Mouse (Mus musculus) midbrain, postnatal 0 days (tissue): ENCODE results near the gene Arhgap20. TPM values are rescaled to one million over a fixed set of nuclear protein-coding genes. Genes with fewer than 3 reads are reported as not detected.

Experiments used
- ATAC-seq: fragments of 200-750 bp; cut with Nextera tagmentation; 2 replicates; pipeline ENCODE4 v1.8.0; 2017; ENCODE audit warnings: moderate number of reproducible peaks, mild to moderate bottlenecking, moderate TSS enrichment, moderate library complexity; ENCODE audit not compliant: low FRiP score
- DNase-seq: peaks from one replicate; pipeline ENCODE4 v3.0.0-alpha.2; 2015; ENCODE audit warnings: low spot score
- H3K27ac ChIP-seq: fragments of 300-500 bp; sonication (generic); 2 replicates; pipeline ENCODE4 v1.5.1; 2014; ENCODE audit warnings: low read depth, mild to moderate bottlenecking, low read length, mixed read lengths
- H3K27me3 ChIP-seq: fragments of 300-500 bp; sonication (generic); 2 replicates; pipeline ENCODE4 v1.6.1; 2014; ENCODE audit warnings: low read length, control low read depth, mixed read lengths; ENCODE audit not compliant: insufficient read depth
- H3K36me3 ChIP-seq: fragments of 300-500 bp; sonication (generic); 2 replicates; pipeline ENCODE4 v1.6.1; 2014; ENCODE audit warnings: low read length, control low read depth, mixed read lengths; ENCODE audit not compliant: insufficient read depth
- H3K4me1 ChIP-seq: fragments of 300-500 bp; sonication (generic); 2 replicates; pipeline ENCODE4 v1.6.1; 2014; ENCODE audit warnings: mild to moderate bottlenecking, control low read depth, antibody characterized with exemption, low read length, mixed read lengths; ENCODE audit not compliant: insufficient read depth
- H3K4me2 ChIP-seq: fragments of 300-500 bp; sonication (generic); 2 replicates; pipeline ENCODE4 v1.6.1; 2014; ENCODE audit warnings: low read depth, mild to moderate bottlenecking, low read length, mixed read lengths; ENCODE audit not compliant: poor library complexity, severe bottlenecking
- H3K4me3 ChIP-seq: fragments of 300-500 bp; sonication (generic); 2 replicates; pipeline ENCODE4 v1.5.1; 2014; ENCODE audit warnings: low read depth, mild to moderate bottlenecking, low read length, moderate library complexity
- H3K9ac ChIP-seq: fragments of 300-500 bp; sonication (generic); replicated peaks from 2 replicates; pipeline ENCODE4 v1.6.1; 2014; ENCODE audit warnings: mild to moderate bottlenecking, low read length, moderate library complexity, mixed read lengths; ENCODE audit not compliant: poor library complexity, severe bottlenecking
- H3K9me3 ChIP-seq: fragments of 300-500 bp; sonication (generic); 2 replicates; pipeline ENCODE4 v1.6.1; 2016; ENCODE audit warnings: low read length, control low read depth
- CTCF ChIP-seq: IDR thresholded peaks from 2 replicates; pipeline ENCODE4 v1.5.1; 2016; ENCODE audit warnings: antibody characterized with exemption, mild to moderate bottlenecking
- WGBS: fragments of 180-500 bp; shearing (Covaris S2); extraction: QIAGEN DNeasy Blood & Tissue Kit; methylation state at CpG from one replicate; pipeline ENCODE4 v1.1.7; 2014; 5-methylcytosine and 5-hydroxymethylcytosine counted together
- polyA plus RNA-seq: library from polyadenylated mRNA; unstranded; fragments of >200 nt; fragmentation: Nextera tagmentation; extraction: Ambion mirVana; gene quantifications from 2 replicates; pipeline ENCODE4 v1.2.1, GENCODE M21; 2015
- total RNA-seq: library from RNA; depleted of rRNA; stranded (reverse); fragments of >200 nt; gene quantifications from 2 replicates; pipeline ENCODE4 v1.2.3, GENCODE M21; 2014

Gene Arhgap20
- total and polyA plus RNA-seq, 2 experiments from 2014 or later: 28.2 to 36.1 TPM

DNA sequence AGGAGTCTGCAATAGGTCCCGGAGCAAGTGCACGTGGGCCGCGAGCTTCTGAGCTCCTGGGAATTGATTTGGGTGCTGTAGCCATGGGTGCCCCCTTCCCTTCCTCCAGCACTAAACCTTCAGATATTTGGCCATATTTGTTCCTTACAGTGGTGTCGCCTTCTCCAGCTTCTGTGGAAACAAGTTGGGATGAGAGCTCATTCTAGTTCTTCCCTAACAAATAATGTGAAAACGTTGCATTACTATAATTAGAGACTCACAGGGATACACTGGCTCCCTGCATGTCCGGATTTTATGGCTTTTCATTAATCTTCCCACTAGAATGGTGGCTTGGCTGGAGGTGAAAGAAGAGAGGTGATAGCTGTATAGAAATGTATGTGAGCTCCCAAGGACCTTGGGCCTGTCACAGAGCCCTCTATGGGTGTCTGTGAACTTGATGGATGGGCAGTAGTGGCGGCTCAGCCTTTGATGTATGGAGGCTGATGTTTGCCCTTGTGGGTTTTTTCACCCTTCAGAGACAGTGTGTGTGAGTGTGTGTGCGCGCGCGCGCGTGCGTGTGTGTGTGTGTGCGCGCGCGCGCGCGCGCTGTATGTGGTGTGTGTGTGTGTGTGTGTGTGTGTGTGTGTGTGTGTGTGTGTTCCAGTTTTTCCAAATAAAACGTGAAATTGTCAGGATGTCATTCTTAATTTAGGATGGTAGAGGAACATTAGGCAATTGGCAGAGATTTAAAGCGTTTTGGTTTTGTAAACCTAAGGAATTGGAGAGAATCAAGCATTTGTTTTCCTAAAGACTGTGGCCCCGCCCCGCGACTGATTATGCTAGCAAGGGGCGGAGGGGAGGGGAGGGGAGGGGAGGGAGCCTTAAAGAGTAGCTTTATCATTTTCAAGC is 1.3 kb downstream of the Arhgap20 start:
- Histone ChIP-seq H3K9ac (peak overlapping the region; percentile 97), H3K27ac (peak overlapping the region; percentile 96), H3K27me3 (no peaks in the 10 kb centered on the region), H3K9me3 (no peaks in the 10 kb centered on the region), H3K36me3 (no peaks in the 10 kb centered on the region), H3K4me2 (peak overlapping the region; percentile 67), H3K4me1 (peaks cover 4% of the 10 kb centered on the region; the same call in 1 of the 2 replicates), H3K4me3 (peak overlapping the region; percentile 93)
- 1% methylated on average over 23 of the region's 29 CpGs for WGBS
- ATAC-seq (peak; percentile 13; the same call in 1 of the 2 replicates), DNase-seq (peak; percentile 76)
- no peak; the same call in 1 of the 2 replicates for TF ChIP-seq CTCF

- Histone ChIP-seq H3K36me3 (no peaks in the 10 kb centered on the region), H3K27ac (no peak overlapping the region), H3K9me3 (no peaks in the 10 kb centered on the region), H3K4me2 (no peak overlapping the region), H3K4me1 (no peaks in the 10 kb centered on the region), H3K4me3 (no peak overlapping the region), H3K27me3 (no peaks in the 10 kb centered on the region), H3K9ac (no peak overlapping the region)
- whole genome bisulfite sequencing: 79% methylated on average over 3 of the region's 3 CpGs
- TF ChIP-seq CTCF: no peak
- DNase-seq: no peak
- no peak for ATAC-seq
Measured at GRCm38 (mm10) chr9:51774201-51774600, 9.1 kb downstream of the Arhgap20 start.

GRCm38 (mm10) chr9:51776459-51776858 is 11.3 kb downstream of the Arhgap20 start:
- no peaks in the 10 kb centered on the region for H3K9me3 ChIP-seq
- ATAC-seq (no peak), DNase-seq (no peak)
- no peak overlapping the region for H3K27ac ChIP-seq
- H3K4me1 ChIP-seq: no peaks in the 10 kb centered on the region
- WGBS: 72% methylated on average over 2 of the region's 2 CpGs
- no peak for TF ChIP-seq CTCF
- no peak overlapping the region for H3K4me2 ChIP-seq
- no peaks in the 10 kb centered on the region for H3K36me3 ChIP-seq
- H3K9ac ChIP-seq: no peak overlapping the region
- no peaks in the 10 kb centered on the region for H3K27me3 ChIP-seq
- no peak overlapping the region for H3K4me3 ChIP-seq

- 4% methylated on average over 1 of the region's 1 CpGs for WGBS
- DNase-seq (peak; percentile 46), ATAC-seq (no peak)
- Histone ChIP-seq H3K4me3 (no peak overlapping the region), H3K9me3 (no peaks in the 10 kb centered on the region), H3K36me3 (no peaks in the 10 kb centered on the region), H3K4me1 (no peaks in the 10 kb centered on the region), H3K4me2 (no peak overlapping the region), H3K27me3 (no peaks in the 10 kb centered on the region), H3K9ac (no peak overlapping the region), H3K27ac (no peak overlapping the region)
- peak; percentile 75 for TF ChIP-seq CTCF
Measured at GRCm38 (mm10) chr9:51777180-51777579, 12.0 kb downstream of the Arhgap20 start.

DNA sequence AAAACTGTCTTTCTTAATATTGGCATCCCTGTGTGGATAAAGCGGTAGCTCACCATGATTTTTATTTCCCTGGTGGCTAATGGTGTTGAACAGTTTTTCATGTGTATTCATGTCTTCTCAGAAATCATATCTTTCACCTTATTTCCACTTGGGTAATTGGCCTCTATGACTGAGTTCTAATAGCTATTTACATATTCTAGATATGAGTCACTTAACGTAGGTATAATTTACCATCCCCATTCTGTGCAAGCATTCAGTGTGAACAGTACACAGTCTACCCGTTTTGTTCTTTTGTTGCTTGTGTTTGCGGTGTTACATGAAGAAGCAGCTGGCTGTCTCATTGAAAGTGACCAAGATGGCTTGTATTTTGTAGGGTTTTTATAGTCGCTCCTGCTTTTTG is 14.1 kb downstream of the Arhgap20 start:
- no peak overlapping the region for H3K9ac ChIP-seq
- no peaks in the 10 kb centered on the region for H3K4me1 ChIP-seq
- WGBS: 88% methylated on average over 5 of the region's 5 CpGs
- no peak for TF ChIP-seq CTCF
- H3K27me3 ChIP-seq: no peaks in the 10 kb centered on the region
- H3K4me3 ChIP-seq: no peak overlapping the region
- ATAC-seq: no peak
- no peak for DNase-seq
- H3K4me2 ChIP-seq: no peak overlapping the region
- H3K9me3 ChIP-seq: no peaks in the 10 kb centered on the region
- no peaks in the 10 kb centered on the region for H3K36me3 ChIP-seq
- H3K27ac ChIP-seq: no peak overlapping the region

DNA sequence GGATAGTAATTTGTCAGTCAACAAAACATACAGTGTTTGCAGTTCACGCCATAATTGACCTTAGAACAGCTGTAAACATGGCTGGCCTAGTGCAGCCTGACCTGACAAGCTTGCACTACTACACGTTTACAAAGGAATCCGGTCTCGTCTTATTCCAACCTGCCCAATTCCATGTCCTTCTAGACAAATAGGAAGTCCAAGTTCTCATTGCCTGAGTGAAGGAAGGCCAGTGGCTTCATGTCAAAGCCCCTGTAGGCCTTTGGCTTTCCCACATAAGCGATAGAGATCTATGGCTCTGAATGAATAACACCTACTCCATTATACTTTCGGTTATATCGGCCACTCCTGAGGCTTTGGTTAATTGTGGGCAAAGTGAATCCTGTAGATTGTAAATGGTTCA is 16.0 kb downstream of the Arhgap20 start:
- Histone ChIP-seq H3K9me3 (no peaks in the 10 kb centered on the region), H3K9ac (no peak overlapping the region), H3K27ac (no peak overlapping the region), H3K4me1 (no peaks in the 10 kb centered on the region), H3K4me3 (no peak overlapping the region), H3K27me3 (no peaks in the 10 kb centered on the region), H3K36me3 (no peaks in the 10 kb centered on the region), H3K4me2 (no peak overlapping the region)
- TF ChIP-seq CTCF: no peak
- ATAC-seq: no peak
- 89% methylated on average over 7 of the region's 7 CpGs for WGBS
- DNase-seq: no peak
